Mouse (Mus musculus) midbrain, embryonic 14.5 days (tissue): ENCODE results near the gene Gm5771. TPM values are rescaled to one million over a fixed set of nuclear protein-coding genes. Genes with fewer than 3 reads are reported as not detected.
"Not testable (repeated sequence)": the region's sequence is repeated elsewhere in the genome, so short reads cannot be mapped to it uniquely, and the experiment has no call there.

Experiments
- ATAC-seq: fragments of 200-750 bp; cut with Nextera tagmentation; 2 replicates; pipeline ENCODE4 v1.8.0; 2017; ENCODE audit warnings: moderate number of reproducible peaks, moderate library complexity; ENCODE audit not compliant: low FRiP score, low TSS enrichment
- DNase-seq: peaks from one replicate; pipeline ENCODE4 v3.0.0-alpha.2; 2015
- H3K27ac ChIP-seq: fragments of 300-500 bp; sonication (generic); replicated peaks from 2 replicates; pipeline ENCODE4 v1.5.1; 2014; ENCODE audit warnings: mild to moderate bottlenecking, low read depth, low read length, moderate library complexity
- H3K27me3 ChIP-seq: fragments of 300-500 bp; sonication (generic); 2 replicates; pipeline ENCODE4 v1.6.1; 2014; ENCODE audit warnings: low read length, control low read depth, mixed read lengths; ENCODE audit not compliant: control insufficient read depth, insufficient read depth
- H3K36me3 ChIP-seq: fragments of 300-500 bp; sonication (generic); 2 replicates; pipeline ENCODE4 v1.6.1; 2014; ENCODE audit warnings: low read length, control low read depth; ENCODE audit not compliant: control insufficient read depth, insufficient read depth
- H3K4me1 ChIP-seq: fragments of 300-500 bp; sonication (generic); 2 replicates; pipeline ENCODE4 v1.6.1; 2014; ENCODE audit warnings: mild to moderate bottlenecking, antibody characterized with exemption, low read length, control low read depth; ENCODE audit not compliant: control insufficient read depth, insufficient read depth
- H3K4me2 ChIP-seq: fragments of 300-500 bp; sonication (generic); 2 replicates; pipeline ENCODE4 v1.6.1; 2014; ENCODE audit warnings: mild to moderate bottlenecking, low read length, moderate library complexity
- H3K4me3 ChIP-seq: fragments of 300-500 bp; sonication (generic); replicated peaks from 2 replicates; pipeline ENCODE4 v1.5.1; 2014; ENCODE audit warnings: low read depth, low read length
- H3K9ac ChIP-seq: fragments of 300-500 bp; sonication (generic); replicated peaks from 2 replicates; pipeline ENCODE4 v1.6.1; 2014; ENCODE audit warnings: mild to moderate bottlenecking, low read length, moderate library complexity
- H3K9me3 ChIP-seq: fragments of 300-500 bp; sonication (generic); 2 replicates; pipeline ENCODE4 v1.6.1; 2016; ENCODE audit warnings: low read length, control low read depth, mixed read lengths; ENCODE audit not compliant: control insufficient read depth
- WGBS: fragments of 180-500 bp; shearing (Covaris S2); extraction: QIAGEN DNeasy Blood & Tissue Kit; methylation state at CpG from one replicate; pipeline ENCODE4 v1.1.7; 2014; 5-methylcytosine and 5-hydroxymethylcytosine counted together
- polyA plus RNA-seq: library from polyadenylated mRNA; unstranded; fragments of >200 nt; fragmentation: Nextera tagmentation; extraction: Ambion mirVana; gene quantifications from 2 replicates; pipeline ENCODE4 v1.2.1, GENCODE M21; 2014

The Gm5771 gene
- polyA plus RNA-seq = not detected in 2 replicates

DNA sequence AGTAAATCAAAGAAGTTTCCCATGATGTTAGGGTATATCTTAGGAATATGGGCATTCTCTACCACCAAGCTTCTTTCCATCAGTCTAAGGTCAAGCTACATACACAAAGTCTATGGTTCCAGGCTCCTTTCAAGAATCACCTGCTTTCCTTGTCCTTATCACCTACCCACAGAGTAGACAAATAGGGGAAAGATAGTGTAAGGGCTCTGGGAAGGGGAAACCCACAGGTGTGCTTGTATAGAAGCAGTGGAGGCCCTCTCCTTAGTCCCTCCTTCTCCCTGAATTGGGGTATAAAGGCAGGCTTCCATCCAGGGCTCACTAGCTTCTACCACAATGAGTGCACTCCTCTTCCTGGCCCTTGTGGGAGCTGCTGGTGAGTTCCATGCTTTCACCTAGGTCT lies at the start of gene Gm5771:
TSS of gene Gm5771 (plus strand) at position 301 of the 400 bp plus-strand sequence.
- H3K27ac ChIP-seq, H3K9ac ChIP-seq, H3K9me3 ChIP-seq, H3K4me1 ChIP-seq, H3K4me3 ChIP-seq, H3K4me2 ChIP-seq, ATAC-seq, DNase-seq, H3K36me3 ChIP-seq, H3K27me3 ChIP-seq: not testable (repeated sequence)

DNA sequence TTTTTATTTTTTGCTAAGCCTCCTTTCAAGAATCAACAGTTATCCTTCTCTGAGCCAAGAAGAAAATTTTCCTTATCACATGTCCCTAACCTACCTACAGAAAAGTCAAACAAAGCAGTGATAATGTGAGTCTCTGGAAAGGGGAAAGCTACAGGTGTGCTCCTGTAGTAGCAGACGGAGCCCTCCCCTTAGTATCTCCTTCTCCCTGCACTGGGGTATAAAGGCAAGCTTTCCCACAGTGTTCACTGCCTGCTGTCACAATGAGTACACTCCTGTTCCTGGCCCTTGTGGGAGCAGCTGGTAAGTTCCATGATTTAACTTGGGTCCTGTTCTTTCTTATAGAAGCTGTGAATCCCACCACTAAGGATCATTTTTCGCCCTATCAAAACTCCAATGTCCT lies 38.2 kb upstream of the Gm5771 start, which contains the start of gene Try10:
TSS of gene Try10 (plus strand) at position 174 of the 400 bp plus-strand sequence.
- DNase-seq (no peak), ATAC-seq (no peak)
- Histone ChIP-seq H3K27ac (no peak within 1 kb of the TSS), H3K4me2 (no peak within 1 kb of the TSS), H3K36me3 (no peaks in the 10 kb centered on the region), H3K9ac (no peak within 1 kb of the TSS), H3K27me3 (no peaks in the 10 kb centered on the region), H3K9me3 (no peaks in the 10 kb centered on the region), H3K4me1 (no peaks in the 10 kb centered on the region), H3K4me3 (no peak within 1 kb of the TSS)
- 80% methylated on average over 2 of the region's 2 CpGs for WGBS

DNA sequence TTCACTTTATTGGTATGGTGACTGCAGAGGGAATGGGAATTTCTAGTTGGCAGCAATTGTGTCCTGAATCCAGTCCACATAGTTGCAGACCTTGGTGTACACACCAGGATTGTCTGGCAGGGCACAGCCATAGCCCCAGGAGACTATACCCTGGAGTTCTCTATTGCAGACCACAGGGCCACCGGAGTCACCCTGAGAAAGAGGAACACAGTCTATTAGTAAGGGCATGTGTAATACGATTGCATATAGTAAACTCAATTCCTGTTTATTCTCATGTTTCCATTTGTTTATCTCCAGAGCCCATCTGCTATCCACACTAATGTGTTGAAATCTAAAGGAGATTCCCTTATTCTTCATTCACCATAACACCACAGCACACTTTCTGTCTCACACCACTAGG lies 18.4 kb upstream of the Gm5771 start:
- ATAC-seq, H3K9me3 ChIP-seq, H3K9ac ChIP-seq, H3K36me3 ChIP-seq, H3K4me3 ChIP-seq, H3K4me1 ChIP-seq, H3K4me2 ChIP-seq, DNase-seq, H3K27me3 ChIP-seq, H3K27ac ChIP-seq: not testable (repeated sequence)
- 100% methylated on average over 1 of the region's 2 CpGs for WGBS

DNA sequence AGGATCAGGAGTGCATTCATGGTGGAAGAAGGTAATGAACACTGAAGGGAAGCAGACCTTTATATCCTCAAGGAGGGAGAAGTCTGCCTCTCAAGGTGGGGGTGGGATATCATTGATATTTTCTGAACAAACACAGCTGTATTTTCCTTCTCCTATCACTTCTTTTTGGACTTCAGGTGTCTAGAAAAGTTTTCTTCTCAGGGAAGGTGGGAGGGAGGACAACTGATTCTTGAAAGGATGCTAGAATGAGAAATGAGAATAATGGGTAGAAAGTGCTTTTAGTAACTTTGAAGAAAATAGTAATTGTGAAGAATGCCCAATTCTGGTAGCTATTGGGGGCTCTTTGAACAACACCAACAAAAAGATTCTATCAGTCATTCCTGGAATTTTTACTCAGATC lies 14.6 kb upstream of the Gm5771 start, which contains the start of gene Prss3:
TSS of gene Prss3 (minus strand) at position 101 of the 400 bp plus-strand sequence.
- H3K4me1 ChIP-seq = not testable (repeated sequence)

DNA sequence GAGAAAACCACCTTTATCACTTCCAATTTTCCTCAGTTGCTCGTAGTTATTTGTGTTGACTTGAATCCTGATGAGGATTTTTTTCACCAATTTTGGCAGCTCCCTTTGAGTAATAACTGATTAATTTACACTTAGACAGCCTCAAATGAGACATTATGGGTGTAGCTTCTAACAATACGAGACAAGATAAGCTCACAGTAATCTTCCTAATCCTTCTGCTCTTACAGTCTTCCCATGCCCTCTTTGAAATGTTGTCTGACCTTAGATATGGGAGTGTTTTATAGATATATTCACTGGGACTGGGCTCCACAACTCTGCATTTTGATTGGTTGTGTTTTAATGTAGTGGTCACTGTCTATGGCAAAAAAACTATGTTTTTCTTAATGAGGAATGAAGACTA lies 5.4 kb upstream of the Gm5771 start:
- no peak overlapping the region for H3K4me2 ChIP-seq
- WGBS = 77% methylated on average over 2 of the region's 2 CpGs
- no peak overlapping the region for H3K4me3 ChIP-seq
- H3K9ac ChIP-seq = no peak overlapping the region
- ATAC-seq = no peak
- no peak for DNase-seq
- H3K27ac ChIP-seq = no peak overlapping the region
- H3K4me1 ChIP-seq = no peaks in the 10 kb centered on the region
- H3K9me3 ChIP-seq = no peaks in the 10 kb centered on the region
- H3K27me3 ChIP-seq = no peaks in the 10 kb centered on the region
- H3K36me3 ChIP-seq = no peaks in the 10 kb centered on the region

More for the DNA sequence above, 14.6 kb upstream of the Gm5771 start, which contains the start of gene Prss3:
- H3K9ac ChIP-seq, H3K27ac ChIP-seq, H3K27me3 ChIP-seq, H3K9me3 ChIP-seq, H3K4me3 ChIP-seq, H3K36me3 ChIP-seq, H3K4me2 ChIP-seq, DNase-seq, ATAC-seq: not testable (repeated sequence)

DNA sequence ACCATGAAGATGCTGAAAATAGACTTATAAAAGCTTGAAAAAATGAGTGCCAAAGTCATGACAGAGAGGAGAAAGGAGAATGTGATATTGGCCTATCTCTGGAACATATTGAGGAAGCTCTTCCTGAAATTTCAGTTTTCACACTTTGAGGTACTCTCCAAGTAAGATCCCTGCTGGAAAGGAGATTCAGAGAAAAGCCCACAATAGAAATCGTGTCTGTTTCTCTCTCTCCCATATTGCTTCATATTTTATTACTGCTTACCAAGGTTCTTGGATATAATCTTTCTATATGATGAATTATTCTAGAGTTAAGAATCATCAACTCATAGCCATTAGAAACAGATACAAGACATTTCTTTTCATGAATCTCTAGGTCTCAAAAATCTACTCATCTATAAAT lies 516 bp upstream of the Gm5771 start:
- H3K27ac ChIP-seq, DNase-seq, H3K4me2 ChIP-seq, H3K9ac ChIP-seq, H3K4me3 ChIP-seq, H3K36me3 ChIP-seq, H3K9me3 ChIP-seq, H3K4me1 ChIP-seq, ATAC-seq, H3K27me3 ChIP-seq: not testable (repeated sequence)
- 74% methylated on average over 1 of the region's 1 CpGs for WGBS

DNA sequence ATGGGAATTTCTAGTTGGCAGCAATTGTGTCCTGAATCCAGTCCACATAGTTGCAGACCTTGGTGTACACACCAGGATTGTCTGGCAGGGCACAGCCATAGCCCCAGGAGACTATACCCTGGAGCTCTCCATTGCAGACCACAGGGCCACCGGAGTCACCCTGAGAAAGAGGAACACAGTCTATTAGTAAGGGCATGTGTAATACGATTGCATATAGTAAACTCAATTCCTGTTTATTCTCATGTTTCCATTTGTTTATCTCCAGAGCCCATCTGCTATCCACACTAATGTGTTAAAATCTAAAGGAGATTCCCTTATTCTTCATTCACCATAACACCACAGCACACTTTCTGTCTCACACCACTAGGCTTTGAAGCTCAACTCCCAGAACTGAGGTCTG lies 50.1 kb downstream of the Gm5771 start:
- H3K4me3 ChIP-seq, H3K4me2 ChIP-seq, H3K4me1 ChIP-seq, H3K9ac ChIP-seq, H3K9me3 ChIP-seq, ATAC-seq, DNase-seq, H3K27me3 ChIP-seq, H3K27ac ChIP-seq, H3K36me3 ChIP-seq: not testable (repeated sequence)
- 80% methylated on average over 2 of the region's 2 CpGs for WGBS

DNA sequence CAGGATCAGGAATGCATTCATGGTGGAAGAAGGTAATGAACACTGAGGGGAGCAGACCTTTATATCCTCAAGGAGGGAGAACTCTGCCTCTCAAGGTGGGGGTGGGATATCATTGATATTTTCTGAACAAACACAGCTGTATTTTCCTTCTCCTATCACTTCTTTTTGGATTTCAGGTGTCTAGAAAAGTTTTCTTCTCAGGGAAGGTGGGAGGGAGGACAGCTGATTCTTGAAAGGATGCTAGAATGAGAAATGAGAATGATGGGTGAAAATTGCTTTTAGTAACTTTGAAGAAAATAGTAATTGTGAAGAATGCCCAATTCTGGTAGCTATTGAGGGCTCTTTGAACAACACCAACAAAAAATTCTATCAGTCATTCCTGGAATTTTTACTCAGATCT lies 53.9 kb downstream of the Gm5771 start, which contains the start of gene Gm10334:
TSS of gene Gm10334 (minus strand) at position 101 of the 400 bp plus-strand sequence.
- not testable (repeated sequence) for H3K27me3 ChIP-seq, H3K4me1 ChIP-seq, H3K36me3 ChIP-seq, DNase-seq, H3K9ac ChIP-seq, H3K4me3 ChIP-seq, H3K27ac ChIP-seq, H3K9me3 ChIP-seq, ATAC-seq, H3K4me2 ChIP-seq
